Mouse (Mus musculus): ENCODE measurements around the gene Camk1g. TPM values are rescaled to one million over a fixed set of nuclear protein-coding genes. Genes with fewer than 3 reads are reported as not detected.

Gene Camk1g
- total and polyA plus RNA-seq, 2 experiments = not detected

DNA sequence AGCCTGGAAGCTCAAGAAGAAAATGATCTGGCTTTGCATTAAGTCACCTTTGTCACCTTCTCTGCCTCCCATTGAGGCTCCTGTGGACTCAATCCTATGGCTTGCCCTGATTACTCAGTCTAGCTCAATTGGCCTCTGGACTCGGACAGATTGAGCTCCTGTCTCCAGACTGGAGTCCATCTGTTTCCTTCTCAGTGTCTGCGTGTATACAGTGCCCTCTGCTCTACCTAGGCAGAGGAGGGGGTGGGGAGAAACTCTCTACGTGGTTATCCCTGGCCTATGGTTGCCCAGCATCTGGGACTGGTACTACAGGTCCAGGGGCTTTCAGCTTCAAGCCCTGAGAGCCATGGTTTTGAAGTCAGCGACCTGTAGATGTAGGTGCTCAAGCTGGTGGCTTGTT is 26.2 kb downstream of the Camk1g start:
- no peak for DNase-seq (ENCODE audit: extremely low read depth, low read depth, low spot score)
- H3K4me3 ChIP-seq (ENCODE audit: insufficient read depth, low read depth, low read length) = no peak overlapping the region
- no peak overlapping the region for H3K27ac ChIP-seq (replicated peaks; ENCODE audit: insufficient read depth, low read depth, low read length)
- H3K27me3 ChIP-seq (ENCODE audit: control insufficient read depth, insufficient read depth, low read length) = no peaks in the 10 kb centered on the region
- no peak overlapping the region for H3K9ac ChIP-seq (ENCODE audit: low read depth, low read length)
- no peaks in the 10 kb centered on the region for H3K79me2 ChIP-seq (ENCODE audit: control insufficient read depth, insufficient read depth, low read length)
- no peaks in the 10 kb centered on the region for H3K36me3 ChIP-seq (ENCODE audit: control insufficient read depth, insufficient read depth, low read length)
- no peaks in the 10 kb centered on the region for H3K4me1 ChIP-seq (ENCODE audit: control insufficient read depth, insufficient read depth, low read length)
- WGBS = 75% methylated on average over 4 of the region's 4 CpGs
- TF ChIP-seq CTCF (IDR thresholded peaks at IDR 0.05; ENCODE audit: low read depth, low read length) (no peak), POLR2A (IDR thresholded peaks at IDR 0.05; ENCODE audit: extremely low read depth, insufficient read depth, low read length) (no peak)

DNA sequence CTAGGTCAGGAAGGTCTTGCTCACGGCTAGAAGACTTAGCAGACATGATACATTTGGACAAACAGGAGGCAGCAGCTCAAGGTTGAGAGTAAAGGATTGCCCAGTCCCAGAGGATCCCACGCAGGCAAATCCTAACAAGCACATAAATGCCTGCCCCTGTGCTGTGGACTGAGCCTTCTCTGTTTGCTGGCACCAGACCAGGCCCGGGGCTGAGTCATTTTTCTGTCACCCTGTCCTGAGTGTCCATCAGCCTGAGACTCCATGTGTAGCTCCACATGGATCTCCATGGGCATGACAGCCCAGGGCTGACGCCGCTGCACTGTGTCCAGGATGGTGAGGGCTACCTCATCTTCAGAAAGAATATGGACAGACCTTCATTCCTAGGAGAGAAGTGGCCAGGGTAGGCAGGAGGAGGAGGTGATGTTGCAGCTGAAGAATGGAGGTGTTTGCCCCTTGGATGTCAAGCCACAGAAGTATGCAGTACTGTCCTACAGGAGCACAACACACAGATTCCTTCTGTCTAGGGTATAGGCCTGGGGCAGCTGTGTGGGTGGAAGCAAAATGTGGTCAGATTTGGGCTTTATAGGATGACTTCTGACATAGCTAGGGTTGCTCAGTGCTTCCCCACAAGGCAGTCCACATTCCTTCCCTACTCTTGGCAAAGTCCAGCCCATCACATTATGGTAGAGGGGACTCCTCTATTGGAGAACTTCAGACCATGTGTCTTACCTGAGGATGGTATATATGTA is 27.7 kb downstream of the Camk1g start:
- H3K79me2 ChIP-seq (ENCODE audit: control insufficient read depth, insufficient read depth, low read length) = no peaks in the 10 kb centered on the region

DNA sequence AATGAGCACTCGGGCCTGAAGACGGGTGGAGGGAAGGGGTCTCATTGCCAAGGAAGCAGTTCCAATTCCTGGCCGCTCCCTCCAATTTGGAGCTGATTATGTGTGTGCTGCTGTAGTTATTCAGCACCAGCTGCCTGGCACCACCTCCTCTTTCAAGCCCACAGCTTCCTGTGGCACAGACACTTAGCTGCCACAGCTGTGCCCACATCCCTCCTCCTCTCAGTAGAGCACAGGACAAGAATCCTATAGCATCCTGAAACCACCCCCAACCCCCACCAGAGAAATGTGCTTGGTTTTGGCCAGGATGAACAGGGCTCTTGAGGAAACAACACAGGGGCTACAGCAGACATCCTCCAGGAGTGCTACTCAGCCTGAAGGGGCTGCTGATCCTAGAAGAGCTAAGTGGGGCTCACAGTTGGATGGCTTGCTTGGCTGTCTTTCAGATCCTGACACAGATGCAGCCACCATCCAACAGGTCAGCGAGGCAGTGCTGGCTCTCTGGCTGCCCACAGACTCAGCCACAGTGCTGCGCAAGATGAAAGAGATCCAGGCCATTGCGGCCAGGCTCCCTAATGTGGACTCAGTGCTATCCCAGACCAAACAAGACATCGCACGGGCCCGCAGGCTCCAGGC is 31.6 kb downstream of the Camk1g start:
- Histone ChIP-seq H3K36me3 (ENCODE audit: control insufficient read depth, insufficient read depth, low read length) (no peaks in the 10 kb centered on the region), H3K4me3 (ENCODE audit: insufficient read depth, low read depth, low read length) (no peak overlapping the region), H3K27me3 (ENCODE audit: control insufficient read depth, insufficient read depth, low read length) (no peaks in the 10 kb centered on the region), H3K4me1 (ENCODE audit: control insufficient read depth, insufficient read depth, low read length) (no peaks in the 10 kb centered on the region), H3K9ac (ENCODE audit: low read depth, low read length) (no peak overlapping the region), H3K27ac (replicated peaks; ENCODE audit: insufficient read depth, low read depth, low read length) (no peak overlapping the region), H3K79me2 (ENCODE audit: control insufficient read depth, insufficient read depth, low read length) (no peaks in the 10 kb centered on the region)
- no peak for DNase-seq (ENCODE audit: extremely low read depth, low read depth, low spot score)
- 90% methylated on average over 9 of the region's 9 CpGs for WGBS
- TF ChIP-seq POLR2A (IDR thresholded peaks at IDR 0.05; ENCODE audit: extremely low read depth, insufficient read depth, low read length) = no peak
- no peak for TF ChIP-seq CTCF (IDR thresholded peaks at IDR 0.05; ENCODE audit: low read depth, low read length)

More for the DNA sequence above, 27.7 kb downstream of the Camk1g start:
- 86% methylated on average over 5 of the region's 5 CpGs for WGBS
- no peak for DNase-seq (ENCODE audit: extremely low read depth, low read depth, low spot score)
- Histone ChIP-seq H3K4me3 (ENCODE audit: insufficient read depth, low read depth, low read length) (no peak overlapping the region), H3K27me3 (ENCODE audit: control insufficient read depth, insufficient read depth, low read length) (no peaks in the 10 kb centered on the region), H3K36me3 (ENCODE audit: control insufficient read depth, insufficient read depth, low read length) (no peaks in the 10 kb centered on the region), H3K9ac (ENCODE audit: low read depth, low read length) (no peak overlapping the region), H3K27ac (replicated peaks; ENCODE audit: insufficient read depth, low read depth, low read length) (no peak overlapping the region), H3K4me1 (ENCODE audit: control insufficient read depth, insufficient read depth, low read length) (no peaks in the 10 kb centered on the region)
- TF ChIP-seq CTCF (IDR thresholded peaks at IDR 0.05; ENCODE audit: low read depth, low read length) (no peak), POLR2A (IDR thresholded peaks at IDR 0.05; ENCODE audit: extremely low read depth, insufficient read depth, low read length) (no peak)

DNA sequence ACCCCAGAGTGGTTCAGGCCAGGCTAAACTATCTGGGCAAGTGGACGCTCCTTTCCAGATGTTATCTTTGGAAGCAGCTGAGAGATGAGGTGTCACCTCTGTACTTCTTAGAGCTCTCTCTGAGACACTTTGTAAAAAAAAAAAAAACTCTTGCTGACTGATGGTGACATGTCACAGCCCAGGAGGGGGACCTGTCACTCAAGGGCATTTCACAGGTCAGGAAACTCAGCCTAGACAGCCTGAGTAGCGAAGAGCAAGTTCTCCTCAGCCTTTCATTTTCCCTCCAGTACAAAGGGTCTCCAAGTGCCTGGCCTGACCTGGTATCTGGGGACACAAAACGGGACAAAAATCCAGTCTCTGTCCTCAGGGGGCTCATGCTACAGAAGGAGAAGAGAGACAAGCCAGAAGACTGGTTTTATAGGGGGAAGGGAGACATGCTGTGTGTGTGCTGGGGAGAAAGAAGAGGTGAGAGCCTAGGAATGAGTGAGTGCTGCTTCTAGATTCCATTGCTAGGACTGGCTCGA is 32.2 kb downstream of the Camk1g start:
- 87% methylated on average over 4 of the region's 4 CpGs for WGBS
- Histone ChIP-seq H3K27ac (replicated peaks; ENCODE audit: insufficient read depth, low read depth, low read length) (no peak overlapping the region), H3K4me3 (ENCODE audit: insufficient read depth, low read depth, low read length) (no peak overlapping the region)

DNA sequence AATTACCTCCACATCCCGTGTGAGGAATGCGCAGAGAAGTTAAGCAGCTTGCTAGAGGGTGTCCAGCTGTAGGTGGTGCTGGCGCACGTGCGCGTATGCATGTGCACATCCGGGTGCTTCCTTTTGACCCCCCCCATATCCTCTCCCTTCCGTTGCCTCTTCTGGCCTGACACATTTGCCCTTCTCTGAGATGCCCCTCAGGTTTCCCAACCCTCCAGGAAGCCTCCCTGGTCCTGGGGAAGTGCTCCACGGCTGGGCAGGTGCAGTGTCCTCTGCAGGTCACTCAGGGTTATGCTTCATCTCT is 33.1 kb downstream of the Camk1g start:
- Histone ChIP-seq H3K9ac (ENCODE audit: low read depth, low read length) (no peak overlapping the region), H3K27ac (replicated peaks; ENCODE audit: insufficient read depth, low read depth, low read length) (no peak overlapping the region), H3K27me3 (ENCODE audit: control insufficient read depth, insufficient read depth, low read length) (no peaks in the 10 kb centered on the region), H3K79me2 (ENCODE audit: control insufficient read depth, insufficient read depth, low read length) (no peaks in the 10 kb centered on the region), H3K4me1 (ENCODE audit: control insufficient read depth, insufficient read depth, low read length) (no peaks in the 10 kb centered on the region), H3K36me3 (ENCODE audit: control insufficient read depth, insufficient read depth, low read length) (no peaks in the 10 kb centered on the region), H3K4me3 (ENCODE audit: insufficient read depth, low read depth, low read length) (no peak overlapping the region)
- TF ChIP-seq CTCF (IDR thresholded peaks at IDR 0.05; ENCODE audit: low read depth, low read length) = no peak
- TF ChIP-seq POLR2A (IDR thresholded peaks at IDR 0.05; ENCODE audit: extremely low read depth, insufficient read depth, low read length) = no peak
- DNase-seq (ENCODE audit: extremely low read depth, low read depth, low spot score) = no peak
- 90% methylated on average over 9 of the region's 9 CpGs for WGBS

More for the DNA sequence above, 32.2 kb downstream of the Camk1g start:
- no peaks in the 10 kb centered on the region for H3K4me1 ChIP-seq (ENCODE audit: control insufficient read depth, insufficient read depth, low read length)
- TF ChIP-seq CTCF (IDR thresholded peaks at IDR 0.05; ENCODE audit: low read depth, low read length) = no peak
- no peak for TF ChIP-seq POLR2A (IDR thresholded peaks at IDR 0.05; ENCODE audit: extremely low read depth, insufficient read depth, low read length)
- DNase-seq (ENCODE audit: extremely low read depth, low read depth, low spot score) = no peak
- no peaks in the 10 kb centered on the region for H3K36me3 ChIP-seq (ENCODE audit: control insufficient read depth, insufficient read depth, low read length)
- H3K27me3 ChIP-seq (ENCODE audit: control insufficient read depth, insufficient read depth, low read length) = no peaks in the 10 kb centered on the region
- H3K9ac ChIP-seq (ENCODE audit: low read depth, low read length) = no peak overlapping the region
- H3K79me2 ChIP-seq (ENCODE audit: control insufficient read depth, insufficient read depth, low read length) = no peaks in the 10 kb centered on the region
